Mouse (Mus musculus): Measurements from ENCODE around the gene Socs5. TPM values are rescaled to one million over a fixed set of nuclear protein-coding genes. Genes with fewer than 3 reads are reported as not detected.

Gene Socs5
- total RNA-seq, 2 experiments from 2014 or later, result 25.6 to 29.4 TPM

Small RNA genes within 50 kb of the gene (microRNA-seq; reads per million reads assigned to microRNA genes)
- gene Gm22346 (ENCODE audit: borderline number of aligned reads in 2 of 2), result 0 reads per million in 2 experiments

Other genes starting within 250 kb of the Socs5 start
- gene Tmem247, start 190.3 kb upstream of the Socs5 start, total RNA-seq (2021), result not detected
- not detected for gene Atp6v1e2, start 159.8 kb upstream of the Socs5 start, total RNA-seq (2021)
- gene Rhoq, start 144.6 kb upstream of the Socs5 start, total RNA-seq (2021), result 100 to 1,000 TPM; 144 to 146 TPM
- gene Pigf, start 82.3 kb upstream of the Socs5 start, total RNA-seq (2021), result 1 to 10 TPM; 3.5 to 4.1 TPM
- gene Cript, start 82.1 kb upstream of the Socs5 start, total RNA-seq (2021), result 10 to 100 TPM; 44.1 to 44.4 TPM
- gene Mcfd2, start 158.3 kb downstream of the Socs5 start, total RNA-seq (2021), result 10 to 100 TPM; 44.0 to 51.0 TPM
- 10 to 100 TPM; 14.7 to 16.7 TPM for gene Ttc7, start 175.2 kb downstream of the Socs5 start, total RNA-seq (2021)